Mouse (Mus musculus) T-helper 17 cell (primary cell): ENCODE measurements at regions not wholly inside any gene's neighbourhood (a gene's known extent, or its start where the extent isn't known, plus 50 kb on each side); places are given as distances from the start of the nearest gene placed in this dataset.

Experiments used
- in situ Hi-C, 2 experiments: fragments of 300-600 bp; cut with MboI, MseI; formaldehyde crosslinking; loops; 1 replicate in 1 of 2; 2 replicates in 1 of 2; pipeline ENCODE4 v1.15.1; 2025; ENCODE audit warnings: high pct_unique_total_duplicates in 2 of 2

- in situ Hi-C loops, result no loop called here
Measured at GRCm38 (mm10) chr17:44336842-44337241, 148.5 kb downstream of the Clic5 start.

DNA sequence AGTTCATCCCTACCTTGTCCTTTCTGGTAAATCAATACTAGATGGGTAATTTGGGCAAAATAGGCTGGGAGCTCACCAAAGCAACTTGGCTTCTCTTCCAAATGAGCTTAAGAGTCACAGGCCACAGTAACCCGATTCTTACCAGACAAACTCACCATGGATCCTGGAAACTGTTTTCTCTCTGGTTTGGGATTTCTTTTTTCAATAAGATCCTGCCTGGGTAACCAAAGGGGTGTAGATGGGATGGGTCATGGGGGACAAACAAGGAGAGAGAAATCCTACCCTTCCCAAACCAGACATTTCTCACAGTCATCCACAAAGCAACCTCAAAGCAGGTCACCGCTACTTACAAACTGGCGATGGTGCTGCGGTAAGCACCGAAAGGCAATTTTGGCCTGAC is 148.9 kb downstream of the Clic5 start:
- in situ Hi-C loops, result no loop called here

- in situ Hi-C loops, result no loop called here
Measured at GRCm38 (mm10) chr17:44344542-44344941, 156.2 kb downstream of the Clic5 start.

- in situ Hi-C loops, result no loop called here
Measured at GRCm38 (mm10) chr17:44345374-44345773, 157.0 kb downstream of the Clic5 start.

DNA sequence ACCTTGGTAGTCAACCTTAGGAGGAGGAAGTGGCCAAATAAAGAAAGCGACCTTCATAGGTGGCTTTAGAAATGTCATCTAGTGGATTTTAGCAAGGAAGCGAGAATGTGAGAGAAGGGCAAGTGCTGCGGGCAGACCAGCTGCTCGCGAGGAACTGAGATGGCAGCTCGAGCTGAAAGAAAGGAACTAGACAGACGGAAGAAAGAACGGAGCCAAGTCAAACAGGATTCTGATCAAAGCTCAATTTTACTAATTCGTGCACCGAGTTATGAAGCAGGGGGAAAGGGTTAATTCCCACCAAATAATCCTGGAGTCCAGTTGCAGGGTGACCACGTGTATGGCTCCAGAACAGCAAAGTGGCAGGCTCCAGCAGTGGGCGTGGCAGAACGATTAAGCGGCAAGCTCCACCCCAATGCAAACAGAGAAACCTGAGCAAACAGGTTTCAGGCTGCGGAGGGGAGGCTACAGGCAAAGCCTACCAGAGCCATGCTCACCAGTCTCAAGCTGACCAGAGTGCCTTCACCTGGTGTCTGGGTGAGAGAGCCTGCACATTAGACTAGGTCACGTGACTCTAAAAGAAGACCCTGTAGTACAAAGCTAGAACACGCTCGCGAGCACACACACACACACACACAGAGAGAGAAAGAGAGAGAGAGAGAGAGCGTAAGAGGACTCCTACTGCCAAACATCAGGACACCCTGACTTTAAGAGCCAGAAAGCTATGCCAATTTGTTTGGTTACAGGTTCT is 162.0 kb downstream of the Clic5 start:
- in situ Hi-C loops, result no loop called here

DNA sequence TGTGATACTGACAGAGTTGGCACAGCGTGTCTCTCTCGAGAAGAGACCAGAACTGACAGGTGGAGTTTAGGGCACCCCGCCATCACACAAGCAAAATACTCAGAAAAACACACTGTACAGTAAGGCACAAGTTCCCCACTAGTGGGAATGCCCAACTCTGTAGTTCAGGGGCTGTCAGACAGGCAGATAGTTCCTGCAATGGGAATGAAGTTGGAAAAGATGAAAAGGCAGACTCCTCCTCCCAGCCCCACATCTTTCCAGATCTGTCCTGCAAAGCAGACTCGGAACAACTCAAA is 162.5 kb downstream of the Clic5 start:
- in situ Hi-C loops, result no loop called here

DNA sequence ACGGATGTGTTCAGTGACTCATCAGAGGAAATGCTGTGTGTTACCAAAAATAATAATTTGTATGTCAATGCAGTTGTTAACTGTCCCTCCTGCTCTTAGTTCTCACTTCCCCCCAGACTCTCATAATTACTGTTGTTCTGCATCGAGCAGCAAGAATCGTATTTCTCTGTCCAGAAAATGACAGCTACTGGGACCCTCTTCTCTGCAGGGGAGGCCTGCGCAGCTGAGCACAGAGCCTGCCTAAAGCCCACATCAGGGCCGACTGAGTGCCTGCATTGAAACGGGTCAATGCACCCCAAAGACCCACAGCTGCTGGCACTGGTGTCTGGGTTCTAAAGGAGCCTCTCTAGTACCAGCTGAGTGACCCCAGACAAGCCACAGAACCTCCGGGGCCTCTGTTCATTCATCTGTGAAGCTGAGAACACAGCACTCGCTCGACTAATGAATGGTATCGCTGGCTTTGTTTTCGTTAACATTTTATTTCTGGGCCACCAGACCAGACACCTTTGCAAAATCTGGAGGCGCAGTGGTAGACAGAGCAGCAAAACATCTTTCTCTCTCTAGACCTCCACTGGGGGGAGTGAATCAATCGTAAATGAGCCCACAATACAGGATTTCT is 163.2 kb downstream of the Clic5 start:
- in situ Hi-C loops, result no loop called here

DNA sequence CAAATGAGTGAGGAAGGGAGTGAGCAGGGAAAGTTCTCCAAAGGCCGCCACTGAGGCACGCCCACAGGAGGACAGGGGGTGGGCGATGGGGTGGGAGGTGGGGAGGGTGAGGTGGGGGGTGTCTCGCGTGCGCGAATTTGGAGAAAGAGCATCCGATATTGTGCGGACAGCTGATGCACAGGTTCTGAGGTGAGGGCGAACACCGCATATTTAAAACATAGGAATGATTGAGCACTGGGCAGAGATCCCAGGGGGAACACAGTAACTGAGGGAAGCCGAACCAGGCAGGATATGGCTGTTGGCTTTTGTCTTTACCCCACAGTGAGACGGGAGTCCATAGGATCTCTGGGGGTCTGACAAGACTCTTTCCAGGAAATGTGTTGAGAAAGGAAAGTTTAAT is 163.8 kb downstream of the Clic5 start:
- in situ Hi-C loops, result no loop called here

DNA sequence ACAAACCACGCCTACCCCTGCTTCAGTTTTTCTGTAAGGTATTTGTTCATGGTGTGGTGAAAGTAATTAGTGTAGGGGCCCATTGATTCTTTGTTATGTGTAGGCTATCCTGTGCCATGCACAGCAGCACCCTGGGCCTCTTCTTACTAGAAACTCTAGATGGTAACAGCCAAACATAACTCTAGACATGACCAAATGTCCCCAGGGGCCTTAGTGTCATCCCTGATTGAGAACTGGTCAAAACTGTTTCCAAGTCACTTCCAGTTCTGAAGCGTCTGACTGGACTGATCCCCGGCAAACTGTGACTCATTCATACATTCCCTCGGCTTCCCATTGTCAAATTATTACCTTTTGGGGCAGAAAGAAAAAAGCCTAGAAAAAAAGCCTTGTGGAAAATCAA is 174.7 kb downstream of the Clic5 start:
- in situ Hi-C loops, result no loop called here

- in situ Hi-C loops, result no loop called here
Measured at GRCm38 (mm10) chr17:44364494-44364893, 176.1 kb downstream of the Clic5 start.

DNA sequence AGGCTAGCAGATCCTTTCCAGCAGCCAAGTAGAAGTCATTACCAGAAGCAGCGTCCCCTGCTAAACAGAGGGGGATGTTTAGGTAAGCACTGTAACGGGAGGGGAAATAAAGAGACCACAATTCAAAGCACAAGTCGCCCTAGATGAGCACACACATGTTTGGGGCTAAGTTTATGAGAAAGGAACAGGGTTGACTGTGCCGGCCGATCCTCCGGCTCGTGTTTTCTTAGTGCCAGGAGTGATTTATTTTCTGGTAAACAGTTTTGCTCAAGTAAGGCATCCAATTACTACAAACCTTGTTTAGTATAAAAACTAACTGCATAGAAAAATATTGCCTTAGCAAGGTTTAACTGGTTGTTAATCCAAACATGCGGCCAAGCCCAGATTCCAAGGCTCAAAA is 178.1 kb downstream of the Clic5 start:
- in situ Hi-C loops, result no loop called here

GRCm38 (mm10) chr17:44367561-44367960 is 179.2 kb downstream of the Clic5 start:
- in situ Hi-C loops, result no loop called here

DNA sequence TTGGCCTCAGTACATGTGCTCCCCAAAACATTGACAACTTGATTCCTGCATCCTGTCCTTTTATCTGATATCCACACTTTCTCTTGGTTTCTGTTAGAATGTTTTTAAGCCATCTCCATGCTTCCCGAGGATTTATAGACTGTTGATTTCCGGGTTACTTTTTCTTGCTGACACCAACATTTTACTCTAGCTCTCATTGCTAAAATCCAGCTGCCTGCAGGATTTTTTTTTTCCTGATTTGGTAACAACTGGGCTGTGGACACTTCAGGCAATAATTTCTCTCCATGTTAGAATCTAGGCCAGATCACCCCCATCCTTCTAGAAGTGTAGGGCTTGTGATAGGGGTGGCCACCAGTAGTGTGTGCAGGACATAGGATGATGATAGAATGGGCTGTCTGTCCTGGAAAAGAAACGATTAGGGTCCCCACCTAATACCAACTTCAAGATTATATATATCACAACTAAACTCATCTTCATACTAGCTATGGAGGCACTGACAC is 182.6 kb downstream of the Clic5 start:
- in situ Hi-C loops, result loop anchor here in 1 of 2 experiments (10.0 kb wide), 1 partner anchor 984 kb away; no protein-coding TSS in a partner anchor

- in situ Hi-C loops, result loop anchor here in 1 of 2 experiments (10.0 kb wide), 1 partner anchor 983 kb away; no protein-coding TSS in a partner anchor
Measured at GRCm38 (mm10) chr17:44371620-44372019, 183.2 kb downstream of the Clic5 start.

GRCm38 (mm10) chr17:44373744-44374456 is 185.5 kb downstream of the Clic5 start:
- in situ Hi-C loops, result loop anchor here in 1 of 2 experiments (10.0 kb wide), 1 partner anchor 981 kb away; no protein-coding TSS in a partner anchor

DNA sequence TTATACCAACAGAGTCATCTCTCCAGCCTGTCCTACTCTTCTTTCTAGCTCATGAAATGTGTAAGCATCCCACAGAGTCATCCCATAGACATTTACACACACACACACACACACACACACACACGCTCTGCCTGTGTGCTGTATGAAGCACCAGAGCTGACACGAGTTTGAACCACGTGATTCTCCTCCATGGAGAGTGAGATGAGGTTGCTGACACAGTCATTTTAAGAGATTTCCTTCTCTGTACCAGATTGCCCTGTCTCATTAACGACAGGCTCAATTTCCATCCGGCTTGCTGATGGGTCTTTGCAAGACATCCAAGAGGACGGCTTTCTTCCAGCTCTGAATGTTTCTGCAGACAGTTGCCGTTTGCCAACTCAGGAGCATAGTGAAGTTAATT is 190.0 kb downstream of the Clic5 start:
- in situ Hi-C loops, result loop anchor here in 1 of 2 experiments (10.0 kb wide), 1 partner anchor 976 kb away; no protein-coding TSS in a partner anchor

DNA sequence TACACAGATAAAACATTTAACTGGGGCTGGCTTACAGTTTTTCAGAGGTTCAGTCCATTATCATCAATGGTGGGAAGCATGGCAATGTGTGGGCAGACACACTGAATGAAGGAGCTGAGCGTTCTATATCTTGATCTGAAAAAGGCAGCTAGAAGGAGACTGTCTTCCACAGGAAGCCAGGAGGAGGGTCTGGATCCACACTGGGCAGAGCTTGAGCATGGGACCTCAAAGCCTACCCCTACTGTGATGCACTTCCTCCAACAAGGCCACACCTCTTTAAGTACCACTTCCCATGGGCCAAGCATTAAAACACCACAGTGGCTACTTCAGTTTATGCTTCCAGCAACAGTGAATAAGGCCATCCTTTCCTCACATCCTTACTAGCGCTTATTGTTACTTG is 200.5 kb downstream of the Clic5 start:
- in situ Hi-C loops, result no loop called here

- in situ Hi-C loops, result no loop called here
Measured at GRCm38 (mm10) chr17:44397829-44398228, 209.4 kb downstream of the Clic5 start.

DNA sequence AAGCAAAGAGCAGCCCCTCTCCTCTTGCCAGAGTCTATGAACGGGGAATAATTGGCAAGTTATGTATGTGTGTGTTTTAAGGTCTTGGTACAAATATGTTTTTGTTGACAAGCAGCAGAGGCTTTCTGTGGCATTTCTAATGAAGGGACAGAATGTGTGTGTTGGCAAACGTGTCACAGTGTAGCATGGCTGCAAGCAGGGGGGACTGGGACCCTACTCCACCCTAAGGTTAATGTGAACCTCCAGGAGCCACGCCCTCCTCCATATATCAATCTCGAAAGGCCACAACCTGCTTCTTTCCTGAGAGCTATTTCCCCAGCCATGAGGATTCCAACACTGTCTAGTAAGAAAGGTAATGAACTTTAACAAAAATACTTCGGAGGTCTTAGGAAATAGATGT is 209.8 kb downstream of the Clic5 start:
- in situ Hi-C loops, result no loop called here

DNA sequence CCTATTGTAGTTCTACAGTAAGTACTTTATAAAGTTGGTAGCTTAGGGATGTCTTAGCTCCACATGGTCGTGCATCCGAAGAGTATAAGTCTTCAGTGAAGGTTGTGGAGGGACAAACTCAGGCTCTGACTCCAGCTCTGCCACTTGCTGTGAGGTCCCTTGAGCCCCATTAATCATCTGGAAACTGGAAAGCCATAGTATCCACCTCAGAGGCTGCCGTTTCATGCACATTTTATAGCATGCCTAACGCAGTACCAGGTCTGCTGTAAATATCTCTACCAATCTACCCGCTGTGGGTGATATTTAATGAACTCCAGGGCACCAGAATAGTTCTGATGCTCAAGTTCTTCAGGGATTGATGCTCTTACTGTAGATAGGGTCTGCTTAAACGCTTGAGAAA is 216.5 kb downstream of the Clic5 start:
- in situ Hi-C loops, result no loop called here

GRCm38 (mm10) chr17:44410961-44411360 is 222.6 kb downstream of the Clic5 start:
- in situ Hi-C loops, result no loop called here

GRCm38 (mm10) chr17:44418676-44419404 is 230.5 kb downstream of the Clic5 start:
- in situ Hi-C loops, result no loop called here
